8 mouse cellular contexts compared by ENCODE assay signal in genomic region chr19:45047417-45047934, GRCm38 (mm10). TPM values are rescaled to one million over a fixed set of nuclear protein-coding genes. Genes with fewer than 3 reads are reported as not detected.
DNase-seq lines count a peak whose midpoint lies in the region; ATAC-seq and TF ChIP-seq lines count a peak whose summit lies in the region.

TSS of gene Sfxn3 (plus strand) at chr19:45047503.

- H3K27ac ChIP-seq in lung, embryonic 15.5 days: peak within 1 kb of the TSS; percentile 97
- H3K27ac ChIP-seq in olfactory bulb, adult 2 months (ENCODE audit: insufficient read depth, low read depth, low read length): peak within 1 kb of the TSS; percentile 96

- H3K27me3 ChIP-seq in lung, embryonic 15.5 days: peaks cover 23% of the 10 kb centered on the region

- ATAC-seq in frontal cortex, adult (ENCODE audit: low TSS enrichment): peak; percentile 75
- ATAC-seq in hematopoietic stem cell, adult 5-6 weeks (replicated peaks in 1 of 2; ENCODE audit: insufficient read depth in 1 of 2, low FRiP score in 2 of 2, low TSS enrichment in 1 of 2, low read depth in 1 of 2, poor library complexity in 2 of 2, severe bottlenecking in 2 of 2): peak; percentile 91 to 93
- ATAC-seq in lung, embryonic 15.5 days (ENCODE audit: borderline replicate concordance, extremely low read depth, low FRiP score, low TSS enrichment): peak; percentile 81

- DNase-seq in MEL-GATA-1-ER (ENCODE audit: extremely low read depth, low read depth): peak; percentile 77
- DNase-seq in cerebellum, adult 8-10 months: peak; percentile 96
- DNase-seq in layer of hippocampus, adult 9-10 months (ENCODE audit: low spot score): peak; percentile 80
- DNase-seq in thymus, adult 18-20 months: peak; percentile 75 to 80

- H3K36me3 ChIP-seq in lung, embryonic 15.5 days: peaks cover 10% of the 10 kb centered on the region; the same call in 1 of the 2 replicates

- peak within 1 kb of the TSS; percentile 60 for H3K9ac ChIP-seq in lung, embryonic 15.5 days

- H3K4me3 ChIP-seq in lung, embryonic 15.5 days: peak within 1 kb of the TSS; percentile 55
- peak within 1 kb of the TSS; percentile 61 for H3K4me3 ChIP-seq in olfactory bulb, adult 2 months (ENCODE audit: insufficient read depth, low read depth, low read length)

- peak; percentile 76; the same call in 1 of the 2 replicates for TF ChIP-seq CTCF in olfactory bulb, adult 2 months (IDR thresholded peaks at IDR 0.05; ENCODE audit: insufficient read depth, low read depth, low read length)

- WGBS in lung, embryonic 15.5 days: 0% methylated on average over 26 of the region's 26 CpGs
- under 1% methylated on average over 26 of the region's 26 CpGs for WGBS in olfactory bulb, adult 2 months

- peak within 1 kb of the TSS; percentile 89 for H3K4me2 ChIP-seq in lung, embryonic 15.5 days

- H3K9me3 ChIP-seq in lung, embryonic 15.5 days: no peaks in the 10 kb centered on the region

- H3K4me1 ChIP-seq in lung, embryonic 15.5 days: peaks cover 23% of the 10 kb centered on the region
- peaks cover 31% of the 10 kb centered on the region for H3K4me1 ChIP-seq in olfactory bulb, adult 2 months (ENCODE audit: control insufficient read depth, insufficient read depth, low read length)

- TF ChIP-seq POLR2A in olfactory bulb, adult 2 months (IDR thresholded peaks at IDR 0.05; ENCODE audit: insufficient read depth, low read depth, low read length): peak; percentile 60

RNA-seq across cellular contexts. Expression of gene Sfxn3, which starts in this region (rescaled TPM):
- total RNA-seq in hematopoietic stem cell, adult 5-6 weeks (2017): 12.0 and 16.0 TPM in 2 replicates
- polyA plus RNA-seq in lung, embryonic 15.5 days (2015; fragmentation: Nextera tagmentation; extraction: Ambion mirVana): 20.5 and 21.7 TPM in 2 replicates
- polyA plus RNA-seq in olfactory bulb, adult 2 months (2012; ENCODE audit: insufficient read depth, insufficient read length, low replicate concordance, missing spikeins): not detected in 2 replicates

Comparison
In these comparisons a context has a peak if more than half of its experiments do, and no peak if none do; other contexts are left out.
1. Peak in every context shown above with its lines: DNase-seq, ATAC-seq, H3K4me3 ChIP-seq and H3K27ac ChIP-seq.